Mouse (Mus musculus): ENCODE results near the gene Yes1. TPM values are rescaled to one million over a fixed set of nuclear protein-coding genes. Genes with fewer than 3 reads are reported as not detected.

The Yes1 gene
- 136 TPM for polyA plus RNA-seq (2014; fragmentation: Illumina TruSeq; extraction: RNeasy Lipid Tissue Mini Kit (QIAGEN cat#74804))

GRCm38 (mm10) chr5:32610801-32611340, at the start of gene Yes1:
Gene Yes1 (plus strand): TSS chr5:32611171.

Other genes starting within 250 kb of the Yes1 start
- gene Ppp1cb, start 152.3 kb upstream of the Yes1 start, polyA plus RNA-seq (2014; fragmentation: Illumina TruSeq; extraction: RNeasy Lipid Tissue Mini Kit (QIAGEN cat#74804)), result 1,017 TPM
- 6.6 TPM for gene Pisd, start 174.5 kb downstream of the Yes1 start, polyA plus RNA-seq (2014; fragmentation: Illumina TruSeq; extraction: RNeasy Lipid Tissue Mini Kit (QIAGEN cat#74804))
- gene Gm20671, start 215.9 kb downstream of the Yes1 start, polyA plus RNA-seq (2014; fragmentation: Illumina TruSeq; extraction: RNeasy Lipid Tissue Mini Kit (QIAGEN cat#74804)), result not detected
- 23.1 TPM for gene Prr14l, start 243.1 kb downstream of the Yes1 start, polyA plus RNA-seq (2014; fragmentation: Illumina TruSeq; extraction: RNeasy Lipid Tissue Mini Kit (QIAGEN cat#74804))